Comparison of ENCODE assay signal across 20 mouse cellular contexts in the genomic region with DNA sequence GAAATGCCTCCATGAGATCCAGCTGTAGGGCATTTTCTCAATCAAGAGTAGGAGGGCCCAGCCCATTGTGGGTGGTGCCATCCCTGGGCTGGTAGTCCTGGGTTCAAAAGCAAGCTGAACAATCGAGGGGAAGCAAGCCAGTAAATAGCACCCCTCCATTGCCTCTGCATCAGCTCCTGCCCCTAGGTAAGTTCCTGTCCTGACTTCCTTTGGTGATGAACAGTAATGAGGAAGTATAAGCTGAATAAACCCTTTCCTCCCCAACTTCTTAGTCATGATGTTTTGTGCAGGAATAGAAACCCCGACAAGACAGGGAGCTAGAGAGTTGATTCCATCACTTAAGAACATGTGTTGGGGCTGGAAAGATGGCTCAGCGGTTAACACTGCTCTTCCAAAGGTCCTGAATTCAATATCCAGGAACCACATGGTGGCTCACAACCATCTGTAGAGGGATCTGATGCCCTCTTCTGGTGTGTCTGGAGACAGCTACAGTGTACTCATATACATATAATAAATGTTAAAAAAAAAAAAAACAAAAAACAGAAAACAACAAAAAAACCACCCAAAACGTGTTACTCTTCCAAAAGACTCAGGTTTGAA. TPM values are rescaled to one million over a fixed set of nuclear protein-coding genes. Genes with fewer than 3 reads are reported as not detected.
DNase-seq lines count a peak whose midpoint lies in the region; TF ChIP-seq lines count a peak whose summit lies in the region.
"Had no signal": no experiment of that assay in that cellular context is flagged by ENCODE, and none has a peak within 500 bp of the region (broad histone marks: within the 10 kb centered on the region; RNA-seq: fewer than 3 reads in every experiment).

No protein-coding gene starts in this region.

- no peaks in the 10 kb centered on the region for H3K27me3 ChIP-seq in heart, adult 2 months (ENCODE audit: control insufficient read depth, insufficient read depth, low read length)
- no peaks in the 10 kb centered on the region for H3K27me3 ChIP-seq in splenic B cell, adult 2 months (ENCODE audit: control insufficient read depth, insufficient read depth, low read length, poor library complexity, severe bottlenecking)

- no peak for TF ChIP-seq EP300 in heart, adult 2 months (IDR thresholded peaks at IDR 0.05; ENCODE audit: insufficient read depth, low read depth, low read length)

- no peaks in the 10 kb centered on the region for H3K36me3 ChIP-seq in heart, adult 2 months (ENCODE audit: control insufficient read depth, insufficient read depth, low read length)
- 0 out of 2 replicates have a peak, but pooled peaks cover 1% of the 10 kb centered on the region for H3K36me3 ChIP-seq in splenic B cell, adult 2 months (ENCODE audit: control insufficient read depth, insufficient read depth, low read length, poor library complexity, severe bottlenecking)
- H3K36me3 ChIP-seq: hindbrain, embryonic 13.5 days had no signal

- H3K4me1 ChIP-seq in heart, adult 2 months (ENCODE audit: control insufficient read depth, insufficient read depth, low read length), result peaks cover 11% of the 10 kb centered on the region

- H3K9ac ChIP-seq in heart, adult 2 months (ENCODE audit: low read depth, low read length), result no peak overlapping the region
- H3K9ac ChIP-seq: hindbrain, embryonic 13.5 days had no signal

- no peaks in the 10 kb centered on the region for H3K79me2 ChIP-seq in heart, adult 2 months (replicated peaks; ENCODE audit: control insufficient read depth, insufficient read depth, low read length)

- peak; percentile 45 for TF ChIP-seq CTCF in heart, adult 2 months (IDR thresholded peaks at IDR 0.05)
- peak; percentile 35 for TF ChIP-seq CTCF in left cerebral cortex, adult 2 months (IDR thresholded peaks at IDR 0.05)

- WGBS in heart, adult 2 months, result 63% methylated on average over 4 of the region's 4 CpGs

- DNase-seq in heart, adult 2 months, result peak in 1 of 2 experiments; percentile 20
- DNase-seq in heart, postnatal 36 days, result no peak
- no peak for DNase-seq in left cerebral cortex, adult 2 months (ENCODE audit: extremely low spot score in 1 of 2, low spot score in 2 of 2)
- no peak for DNase-seq in left cerebral cortex, postnatal 14 days (ENCODE audit: low spot score in 2 of 2)
- DNase-seq in spleen, postnatal 36 days (ENCODE audit: low spot score in 2 of 2), result peak; percentile 50
- DNase-seq in spleen, adult 12 weeks (ENCODE audit: low spot score), result no peak
- DNase-seq in splenic B cell, adult 2 months (ENCODE audit: low read depth, low spot score), result peak; percentile 46
- no peak for DNase-seq in yolk sac, embryonic 10.5 days (ENCODE audit: low spot score)
- DNase-seq: cerebellum, adult 2 months; gastrocnemius, postnatal 14 days; kidney, postnatal 25 days; lung, postnatal 14 days had no signal

- intact Hi-C loops in heart, adult 2 months (cut with DNase I), result loop anchor here (2.0 to 10.0 kb wide), 4 partner anchors 40 to 320 kb away; partner anchors contain the start of genes Def6 and Rpl10a
- intact Hi-C loops in heart, postnatal 36 days (cut with DNase I), result loop anchor here (2.0 to 10.0 kb wide), 2 partner anchors 40 to 300 kb away; no protein-coding TSS in a partner anchor
- intact Hi-C loops in left cerebral cortex, adult 2 months (cut with DNase I), result loop anchor here (5.0 kb wide), 1 partner anchor 293 kb away; the partner anchor contains the start of gene Ppard
- intact Hi-C loops in left cerebral cortex, postnatal 14 days (cut with DNase I), result loop anchor here (2.0 to 10.0 kb wide), 2 partner anchors 200 to 302 kb away; partner anchors contain the start of gene Rpl10a

- no peak for TF ChIP-seq POLR2A in heart, adult 2 months (IDR thresholded peaks at IDR 0.05; ENCODE audit: insufficient read depth, low read depth, low read length)

- no peak overlapping the region for H3K27ac ChIP-seq in heart, adult 2 months
- H3K27ac ChIP-seq in left cerebral cortex, adult 2 months, result no peak overlapping the region
- H3K27ac ChIP-seq: hindbrain, embryonic 13.5 days had no signal

- H3K4me3 ChIP-seq in heart, adult 2 months, result no peak overlapping the region
- no peak overlapping the region for H3K4me3 ChIP-seq in left cerebral cortex, adult 2 months
- H3K4me3 ChIP-seq: hindbrain, embryonic 13.5 days had no signal

RNA-seq across cellular contexts. Expression of gene Armc12, which starts 5.7 kb away (rescaled TPM):
- not detected for total RNA-seq in heart, adult 2 months (2021)
- polyA plus RNA-seq in heart, adult 2 months (2012; rRNA removed), result 0.33 and 0.47 TPM in 2 replicates
- total RNA-seq in heart, postnatal 36 days (2021), result not detected
- total RNA-seq in left cerebral cortex, adult 2 months (2021), result not detected
- not detected for total RNA-seq in left cerebral cortex, postnatal 14 days (2021)
- total RNA-seq: gastrocnemius, postnatal 14 days; layer of hippocampus, postnatal 25 days had no signal
- polyA plus RNA-seq: CD4-positive, CD25-positive, alpha-beta regulatory T cell, adult 4 months; cerebellum, adult 2 months; forebrain, embryonic 16.5 days; heart, embryonic 14.5 days; hindbrain, embryonic 13.5 days; limb, embryonic 11.5 days; midbrain, embryonic 11.5 days; Patski had no signal

RNA-seq across cellular contexts. Expression of gene Fkbp5, which starts 7.6 kb away (rescaled TPM):
- 10 to 100 TPM; 63.3 to 70.2 TPM for total RNA-seq in heart, adult 2 months (2021)
- 7.8 and 8.5 TPM in 2 replicates for polyA plus RNA-seq in heart, adult 2 months (2012; rRNA removed)
- 10 to 100 TPM; 50.0 to 72.1 TPM for total RNA-seq in heart, postnatal 36 days (2021)
- total RNA-seq in left cerebral cortex, adult 2 months (2021), result 10 to 100 TPM; 51.5 to 54.4 TPM
- total RNA-seq in left cerebral cortex, postnatal 14 days (2021), result 10 to 100 TPM; 29.0 to 52.6 TPM

RNA-seq across cellular contexts. Expression of gene Clpsl2, which starts 24.3 kb away (rescaled TPM):
- total RNA-seq in heart, adult 2 months (2021), result not detected
- not detected in 2 replicates for polyA plus RNA-seq in heart, adult 2 months (2012; rRNA removed)
- total RNA-seq in heart, postnatal 36 days (2021), result not detected
- not detected for total RNA-seq in left cerebral cortex, adult 2 months (2021)
- total RNA-seq in left cerebral cortex, postnatal 14 days (2021), result not detected
- total RNA-seq: gastrocnemius, postnatal 14 days; layer of hippocampus, postnatal 25 days had no signal
- polyA plus RNA-seq: CD4-positive, CD25-positive, alpha-beta regulatory T cell, adult 4 months; cerebellum, adult 2 months; forebrain, embryonic 16.5 days; heart, embryonic 14.5 days; hindbrain, embryonic 13.5 days; limb, embryonic 11.5 days; midbrain, embryonic 11.5 days; Patski had no signal

RNA-seq across cellular contexts. Expression of gene Clps, which starts 35.6 kb away (rescaled TPM):
- not detected for total RNA-seq in heart, adult 2 months (2021)
- polyA plus RNA-seq in heart, adult 2 months (2012; rRNA removed), result 0.90 and 2.0 TPM in 2 replicates
- total RNA-seq in heart, postnatal 36 days (2021), result not detected
- not detected for total RNA-seq in left cerebral cortex, adult 2 months (2021)
- not detected for total RNA-seq in left cerebral cortex, postnatal 14 days (2021)
- total RNA-seq: gastrocnemius, postnatal 14 days; layer of hippocampus, postnatal 25 days had no signal
- polyA plus RNA-seq: CD4-positive, CD25-positive, alpha-beta regulatory T cell, adult 4 months; forebrain, embryonic 16.5 days; heart, embryonic 14.5 days; hindbrain, embryonic 13.5 days; limb, embryonic 11.5 days; midbrain, embryonic 11.5 days; Patski had no signal

RNA-seq across cellular contexts. Expression of gene Lhfpl5, which starts 50.5 kb away (rescaled TPM):
- not detected for total RNA-seq in heart, adult 2 months (2021)
- polyA plus RNA-seq in heart, adult 2 months (2012; rRNA removed), result 0.18 and 0.20 TPM in 2 replicates
- not detected for total RNA-seq in heart, postnatal 36 days (2021)
- 1 to 10 TPM; 3.3 to 4.7 TPM for total RNA-seq in left cerebral cortex, adult 2 months (2021)
- 1 to 10 TPM; 2.9 to 4.1 TPM for total RNA-seq in left cerebral cortex, postnatal 14 days (2021)
- total RNA-seq: gastrocnemius, postnatal 14 days had no signal

Comparison
In these comparisons a context has a peak if more than half of its experiments do, and no peak if none do; other contexts are left out.
1. DNase-seq: peak in spleen, postnatal 36 days (2 of 2) and splenic B cell, adult 2 months (single experiment); none in heart, postnatal 36 days (0 of 2), left cerebral cortex, adult 2 months (0 of 2), left cerebral cortex, postnatal 14 days (0 of 2), spleen, adult 12 weeks (single experiment) and yolk sac, embryonic 10.5 days (single experiment).